Mouse (Mus musculus): ENCODE measurements around the gene Zfp78. TPM values are rescaled to one million over a fixed set of nuclear protein-coding genes. Genes with fewer than 3 reads are reported as not detected.

Zfp78 gene
- 2.0 TPM for polyA plus RNA-seq (2014; fragmentation: Illumina TruSeq; extraction: RNeasy Lipid Tissue Mini Kit (QIAGEN cat#74804); ENCODE audit: low read depth, low replicate concordance)

GRCm38 (mm10) chr7:6363047-6363488 lies at the start of gene Zfp78:
TSS of gene Zfp78 (plus strand) at chr7:6363280.

GRCm38 (mm10) chr7:6331233-6331956 lies 31.7 kb upstream of the Zfp78 start, which contains the start of gene Zfp583:
TSS of gene Zfp583 (minus strand) at chr7:6331285.

DNA sequence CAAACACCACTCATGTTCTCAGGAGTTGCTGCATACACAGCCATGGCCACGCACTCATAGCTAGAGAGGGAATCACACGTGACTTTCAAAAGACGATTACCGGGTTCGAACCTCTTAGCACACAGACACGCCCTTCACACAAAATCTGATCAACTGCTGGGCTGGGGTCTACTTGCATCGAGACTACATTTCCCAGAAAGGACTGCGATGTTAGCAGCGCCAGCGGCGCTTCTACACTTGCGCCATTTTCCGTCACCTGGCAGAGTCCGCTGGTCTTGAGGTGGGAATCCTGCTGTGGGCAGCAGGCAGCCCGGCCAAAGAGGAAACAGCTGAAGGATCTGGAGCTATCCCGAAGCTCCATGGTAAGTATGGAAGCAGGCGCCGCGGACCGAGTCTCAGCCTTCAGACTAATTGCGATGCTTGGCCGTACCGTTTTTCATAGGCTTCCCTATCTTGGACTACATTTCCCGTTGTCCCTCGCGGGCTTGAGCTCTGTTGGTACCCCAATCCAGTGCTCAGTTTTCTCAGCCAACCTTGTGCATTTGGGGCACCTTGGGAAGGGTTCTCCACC lies 19.5 kb upstream of the Zfp78 start, which contains the start of gene Gm3854:
Gene Gm3854 (plus strand): TSS at position 259 of the 571 bp plus-strand sequence.

DNA sequence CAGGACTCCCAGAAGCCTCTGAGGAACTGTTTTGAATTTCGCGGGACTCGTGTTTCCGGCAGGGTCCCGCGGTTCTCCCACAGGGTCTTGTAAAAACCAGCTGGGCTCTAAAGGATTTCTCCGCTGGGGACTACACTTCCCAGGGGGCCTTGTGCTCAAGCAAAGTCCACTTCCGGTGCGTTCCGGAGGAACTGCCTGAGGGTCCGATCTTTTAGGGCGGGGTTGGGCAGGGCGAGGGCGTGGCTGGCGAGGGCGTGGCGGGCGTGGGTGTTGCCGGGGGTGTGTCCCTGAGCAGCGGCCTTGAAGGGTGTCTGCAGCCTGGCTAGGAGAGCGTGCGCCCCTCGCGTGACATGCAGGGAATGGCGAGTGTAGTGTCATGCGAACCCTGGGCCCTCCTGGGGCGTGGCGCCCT lies 20.0 kb downstream of the Zfp78 start, which contains the start of gene Zfp28:
Gene Zfp28 (plus strand): TSS at position 252 of the 412 bp plus-strand sequence.

GRCm38 (mm10) chr7:6397996-6398975 lies 35.2 kb downstream of the Zfp78 start, which contains the start of gene Smim17:
TSS of gene Smim17 (plus strand) at chr7:6398715.

GRCm38 (mm10) chr7:6410043-6410442 lies 47.0 kb downstream of the Zfp78 start, which contains the start of gene Gm20715:
TSS of gene Gm20715 (plus strand) at chr7:6410277.

Other genes starting within 250 kb of the Zfp78 start
- 5.3 TPM for gene Zfp787, start 207.3 kb upstream of the Zfp78 start, polyA plus RNA-seq (2014; fragmentation: Illumina TruSeq; extraction: RNeasy Lipid Tissue Mini Kit (QIAGEN cat#74804); ENCODE audit: low read depth, low replicate concordance)
- 4.8 TPM for gene Zfp444, start 191.1 kb upstream of the Zfp78 start, polyA plus RNA-seq (2014; fragmentation: Illumina TruSeq; extraction: RNeasy Lipid Tissue Mini Kit (QIAGEN cat#74804); ENCODE audit: low read depth, low replicate concordance)
- gene Galp, start 166.2 kb upstream of the Zfp78 start, polyA plus RNA-seq (2014; fragmentation: Illumina TruSeq; extraction: RNeasy Lipid Tissue Mini Kit (QIAGEN cat#74804); ENCODE audit: low read depth, low replicate concordance): not detected
- gene Zscan5b, start 141.0 kb upstream of the Zfp78 start, polyA plus RNA-seq (2014; fragmentation: Illumina TruSeq; extraction: RNeasy Lipid Tissue Mini Kit (QIAGEN cat#74804); ENCODE audit: low read depth, low replicate concordance): not detected
- not detected for gene Epp13, start 110.6 kb upstream of the Zfp78 start, polyA plus RNA-seq (2014; fragmentation: Illumina TruSeq; extraction: RNeasy Lipid Tissue Mini Kit (QIAGEN cat#74804); ENCODE audit: low read depth, low replicate concordance)
- gene Zfp667, start 76.7 kb upstream of the Zfp78 start, polyA plus RNA-seq (2014; fragmentation: Illumina TruSeq; extraction: RNeasy Lipid Tissue Mini Kit (QIAGEN cat#74804); ENCODE audit: low read depth, low replicate concordance): 2.7 TPM
- 0.58 TPM for gene Zfp583, start 32.0 kb upstream of the Zfp78 start, polyA plus RNA-seq (2014; fragmentation: Illumina TruSeq; extraction: RNeasy Lipid Tissue Mini Kit (QIAGEN cat#74804); ENCODE audit: low read depth, low replicate concordance)
- gene Gm3854, start 19.5 kb upstream of the Zfp78 start, polyA plus RNA-seq (2014; fragmentation: Illumina TruSeq; extraction: RNeasy Lipid Tissue Mini Kit (QIAGEN cat#74804); ENCODE audit: low read depth, low replicate concordance): not detected
- 1.4 TPM for gene Zfp28, start 20.0 kb downstream of the Zfp78 start, polyA plus RNA-seq (2014; fragmentation: Illumina TruSeq; extraction: RNeasy Lipid Tissue Mini Kit (QIAGEN cat#74804); ENCODE audit: low read depth, low replicate concordance)
- not detected for gene Smim17, start 35.4 kb downstream of the Zfp78 start, polyA plus RNA-seq (2014; fragmentation: Illumina TruSeq; extraction: RNeasy Lipid Tissue Mini Kit (QIAGEN cat#74804); ENCODE audit: low read depth, low replicate concordance)
- not detected for gene Gm20715, start 47.0 kb downstream of the Zfp78 start, polyA plus RNA-seq (2014; fragmentation: Illumina TruSeq; extraction: RNeasy Lipid Tissue Mini Kit (QIAGEN cat#74804); ENCODE audit: low read depth, low replicate concordance)
- not detected for gene Olfr1344, start 75.4 kb downstream of the Zfp78 start, polyA plus RNA-seq (2014; fragmentation: Illumina TruSeq; extraction: RNeasy Lipid Tissue Mini Kit (QIAGEN cat#74804); ENCODE audit: low read depth, low replicate concordance)
- not detected for gene Olfr1336, start 92.9 kb downstream of the Zfp78 start, polyA plus RNA-seq (2014; fragmentation: Illumina TruSeq; extraction: RNeasy Lipid Tissue Mini Kit (QIAGEN cat#74804); ENCODE audit: low read depth, low replicate concordance)
- gene Olfr1346, start 103.8 kb downstream of the Zfp78 start, polyA plus RNA-seq (2014; fragmentation: Illumina TruSeq; extraction: RNeasy Lipid Tissue Mini Kit (QIAGEN cat#74804); ENCODE audit: low read depth, low replicate concordance): not detected
- gene Olfr5, start 123.7 kb downstream of the Zfp78 start, polyA plus RNA-seq (2014; fragmentation: Illumina TruSeq; extraction: RNeasy Lipid Tissue Mini Kit (QIAGEN cat#74804); ENCODE audit: low read depth, low replicate concordance): not detected
- gene Olfr1347, start 136.5 kb downstream of the Zfp78 start, polyA plus RNA-seq (2014; fragmentation: Illumina TruSeq; extraction: RNeasy Lipid Tissue Mini Kit (QIAGEN cat#74804); ENCODE audit: low read depth, low replicate concordance): not detected
- gene Olfr1348, start 145.5 kb downstream of the Zfp78 start, polyA plus RNA-seq (2014; fragmentation: Illumina TruSeq; extraction: RNeasy Lipid Tissue Mini Kit (QIAGEN cat#74804); ENCODE audit: low read depth, low replicate concordance): not detected
- gene Olfr1349, start 159.7 kb downstream of the Zfp78 start, polyA plus RNA-seq (2014; fragmentation: Illumina TruSeq; extraction: RNeasy Lipid Tissue Mini Kit (QIAGEN cat#74804); ENCODE audit: low read depth, low replicate concordance): not detected
- not detected for gene Olfr1350, start 201.6 kb downstream of the Zfp78 start, polyA plus RNA-seq (2014; fragmentation: Illumina TruSeq; extraction: RNeasy Lipid Tissue Mini Kit (QIAGEN cat#74804); ENCODE audit: low read depth, low replicate concordance)

Data from liver, adult 10 weeks (tissue).